Mouse (Mus musculus) midbrain, embryonic 14.5 days (tissue): Measurements from ENCODE around the gene Snx22. TPM values are rescaled to one million over a fixed set of nuclear protein-coding genes. Genes with fewer than 3 reads are reported as not detected.
A peak's percentile ranks its signal among the peaks of the same experiment; 100 is the strongest.

Source experiments
- ATAC-seq: fragments of 200-750 bp; cut with Nextera tagmentation; 2 replicates; pipeline ENCODE4 v1.8.0; 2017; ENCODE audit warnings: moderate number of reproducible peaks, moderate library complexity; ENCODE audit not compliant: low FRiP score, low TSS enrichment
- DNase-seq: peaks from one replicate; pipeline ENCODE4 v3.0.0-alpha.2; 2015
- H3K27ac ChIP-seq: fragments of 300-500 bp; sonication (generic); replicated peaks from 2 replicates; pipeline ENCODE4 v1.5.1; 2014; ENCODE audit warnings: mild to moderate bottlenecking, low read depth, low read length, moderate library complexity
- H3K27me3 ChIP-seq: fragments of 300-500 bp; sonication (generic); 2 replicates; pipeline ENCODE4 v1.6.1; 2014; ENCODE audit warnings: low read length, control low read depth, mixed read lengths; ENCODE audit not compliant: control insufficient read depth, insufficient read depth
- H3K36me3 ChIP-seq: fragments of 300-500 bp; sonication (generic); 2 replicates; pipeline ENCODE4 v1.6.1; 2014; ENCODE audit warnings: low read length, control low read depth; ENCODE audit not compliant: control insufficient read depth, insufficient read depth
- H3K4me1 ChIP-seq: fragments of 300-500 bp; sonication (generic); 2 replicates; pipeline ENCODE4 v1.6.1; 2014; ENCODE audit warnings: mild to moderate bottlenecking, antibody characterized with exemption, low read length, control low read depth; ENCODE audit not compliant: control insufficient read depth, insufficient read depth
- H3K4me2 ChIP-seq: fragments of 300-500 bp; sonication (generic); 2 replicates; pipeline ENCODE4 v1.6.1; 2014; ENCODE audit warnings: mild to moderate bottlenecking, low read length, moderate library complexity
- H3K4me3 ChIP-seq: fragments of 300-500 bp; sonication (generic); replicated peaks from 2 replicates; pipeline ENCODE4 v1.5.1; 2014; ENCODE audit warnings: low read depth, low read length
- H3K9ac ChIP-seq: fragments of 300-500 bp; sonication (generic); replicated peaks from 2 replicates; pipeline ENCODE4 v1.6.1; 2014; ENCODE audit warnings: mild to moderate bottlenecking, low read length, moderate library complexity
- H3K9me3 ChIP-seq: fragments of 300-500 bp; sonication (generic); 2 replicates; pipeline ENCODE4 v1.6.1; 2016; ENCODE audit warnings: low read length, control low read depth, mixed read lengths; ENCODE audit not compliant: control insufficient read depth
- WGBS: fragments of 180-500 bp; shearing (Covaris S2); extraction: QIAGEN DNeasy Blood & Tissue Kit; methylation state at CpG from one replicate; pipeline ENCODE4 v1.1.7; 2014; 5-methylcytosine and 5-hydroxymethylcytosine counted together
- polyA plus RNA-seq: library from polyadenylated mRNA; unstranded; fragments of >200 nt; fragmentation: Nextera tagmentation; extraction: Ambion mirVana; gene quantifications from 2 replicates; pipeline ENCODE4 v1.2.1, GENCODE M21; 2014

Snx22 gene
- polyA plus RNA-seq, 1 experiment from 2014 or later: 6.5 TPM

- peaks cover 85% of the 10 kb centered on the region for H3K36me3 ChIP-seq
- H3K4me3 ChIP-seq: no peak overlapping the region
- H3K9ac ChIP-seq: no peak overlapping the region
- H3K4me1 ChIP-seq: no peaks in the 10 kb centered on the region
- no peak overlapping the region for H3K4me2 ChIP-seq
- 94% methylated on average over 8 of the region's 8 CpGs for whole genome bisulfite sequencing
- H3K9me3 ChIP-seq: no peaks in the 10 kb centered on the region
- no peak for ATAC-seq
- H3K27ac ChIP-seq: no peak overlapping the region
- no peaks in the 10 kb centered on the region for H3K27me3 ChIP-seq
- DNase-seq: no peak
Measured at GRCm38 (mm10) chr9:66101577-66101976, 32.1 kb upstream of the Snx22 start.

GRCm38 (mm10) chr9:66092664-66093063 is 23.1 kb upstream of the Snx22 start:
- Histone ChIP-seq H3K9ac (no peak overlapping the region), H3K27ac (no peak overlapping the region), H3K4me1 (no peaks in the 10 kb centered on the region), H3K4me3 (no peak overlapping the region), H3K4me2 (no peak overlapping the region), H3K27me3 (no peaks in the 10 kb centered on the region), H3K36me3 (peaks cover 97% of the 10 kb centered on the region), H3K9me3 (no peaks in the 10 kb centered on the region)
- 89% methylated on average over 2 of the region's 2 CpGs for WGBS
- ATAC-seq: no peak
- DNase-seq: no peak

GRCm38 (mm10) chr9:66091327-66092231 is 22.1 kb upstream of the Snx22 start:
- Histone ChIP-seq H3K27ac (no peak overlapping the region), H3K9ac (no peak overlapping the region), H3K4me2 (no peak overlapping the region), H3K27me3 (no peaks in the 10 kb centered on the region), H3K4me3 (no peak overlapping the region), H3K36me3 (peaks cover 95% of the 10 kb centered on the region), H3K9me3 (no peaks in the 10 kb centered on the region), H3K4me1 (no peaks in the 10 kb centered on the region)
- 87% methylated on average over 6 of the region's 6 CpGs for WGBS
- no peak for ATAC-seq
- no peak for DNase-seq

GRCm38 (mm10) chr9:66090593-66091244 is 21.2 kb upstream of the Snx22 start:
- DNase-seq (no peak), ATAC-seq (no peak)
- H3K4me3 ChIP-seq: no peak overlapping the region
- H3K4me2 ChIP-seq: no peak overlapping the region
- H3K9ac ChIP-seq: no peak overlapping the region
- H3K27me3 ChIP-seq: no peaks in the 10 kb centered on the region
- H3K36me3 ChIP-seq: peaks cover 86% of the 10 kb centered on the region
- H3K9me3 ChIP-seq: no peaks in the 10 kb centered on the region
- no peak overlapping the region for H3K27ac ChIP-seq
- 93% methylated on average over 13 of the region's 13 CpGs for WGBS
- H3K4me1 ChIP-seq: no peaks in the 10 kb centered on the region

- Histone ChIP-seq H3K4me3 (no peak overlapping the region), H3K27ac (no peak overlapping the region), H3K9ac (no peak overlapping the region), H3K36me3 (peaks cover 63% of the 10 kb centered on the region), H3K4me1 (no peaks in the 10 kb centered on the region), H3K4me2 (no peak overlapping the region), H3K9me3 (no peaks in the 10 kb centered on the region), H3K27me3 (no peaks in the 10 kb centered on the region)
- ATAC-seq: no peak
- peak; percentile 66 for DNase-seq
- WGBS: 58% methylated on average over 4 of the region's 4 CpGs
Measured at GRCm38 (mm10) chr9:66088411-66088810, 18.9 kb upstream of the Snx22 start.

GRCm38 (mm10) chr9:66087062-66087461 is 17.5 kb upstream of the Snx22 start:
- WGBS: 94% methylated on average over 7 of the region's 7 CpGs
- Histone ChIP-seq H3K27ac (no peak overlapping the region), H3K4me3 (no peak overlapping the region), H3K4me2 (no peak overlapping the region), H3K4me1 (no peaks in the 10 kb centered on the region), H3K9ac (no peak overlapping the region), H3K9me3 (no peaks in the 10 kb centered on the region), H3K36me3 (peaks cover 49% of the 10 kb centered on the region), H3K27me3 (no peaks in the 10 kb centered on the region)
- ATAC-seq (no peak), DNase-seq (no peak)

GRCm38 (mm10) chr9:66084171-66084570 is 14.7 kb upstream of the Snx22 start:
- DNase-seq: no peak
- Histone ChIP-seq H3K36me3 (peaks cover 23% of the 10 kb centered on the region), H3K4me3 (no peak overlapping the region), H3K4me1 (no peaks in the 10 kb centered on the region), H3K9me3 (no peaks in the 10 kb centered on the region), H3K9ac (no peak overlapping the region), H3K27me3 (no peaks in the 10 kb centered on the region), H3K27ac (no peak overlapping the region), H3K4me2 (no peak overlapping the region)
- 94% methylated on average over 3 of the region's 3 CpGs for WGBS
- ATAC-seq: no peak

GRCm38 (mm10) chr9:66081999-66082398 is 12.5 kb upstream of the Snx22 start:
- ATAC-seq: no peak
- no peaks in the 10 kb centered on the region for H3K9me3 ChIP-seq

More at GRCm38 (mm10) chr9:66081999-66082398, 12.5 kb upstream of the Snx22 start:
- 82% methylated on average over 4 of the region's 4 CpGs for WGBS
- no peak overlapping the region for H3K9ac ChIP-seq
- no peak overlapping the region for H3K4me2 ChIP-seq
- DNase-seq: no peak
- peaks cover 2% of the 10 kb centered on the region for H3K36me3 ChIP-seq
- no peak overlapping the region for H3K4me3 ChIP-seq
- no peak overlapping the region for H3K27ac ChIP-seq
- no peaks in the 10 kb centered on the region for H3K4me1 ChIP-seq
- no peaks in the 10 kb centered on the region for H3K27me3 ChIP-seq
